Mouse (Mus musculus) embryonic facial prominence, embryonic 12.5 days (tissue): ENCODE results near the gene Smad5. TPM values are rescaled to one million over a fixed set of nuclear protein-coding genes. Genes with fewer than 3 reads are reported as not detected.
A peak's percentile ranks its signal among the peaks of the same experiment; 100 is the strongest.

Source experiments
- ATAC-seq: fragments of 200-750 bp; cut with Nextera tagmentation; 2 replicates; pipeline ENCODE4 v1.8.0; 2017; ENCODE audit not compliant: insufficient number of reproducible peaks, insufficient read depth, low FRiP score, low TSS enrichment
- H3K27ac ChIP-seq: fragments of 300-500 bp; sonication (generic); 2 replicates; pipeline ENCODE4 v1.5.1; 2016; ENCODE audit warnings: mild to moderate bottlenecking
- H3K27me3 ChIP-seq: fragments of 300-500 bp; sonication (generic); 2 replicates; pipeline ENCODE4 v1.6.1; 2016; ENCODE audit warnings: mild to moderate bottlenecking, moderate library complexity
- H3K36me3 ChIP-seq: fragments of 300-500 bp; sonication (generic); 2 replicates; pipeline ENCODE4 v1.6.1; 2016; ENCODE audit warnings: mild to moderate bottlenecking
- H3K4me1 ChIP-seq: fragments of 300-500 bp; sonication (generic); 2 replicates; pipeline ENCODE4 v1.6.1; 2016
- H3K4me2 ChIP-seq: fragments of 300-500 bp; sonication (generic); replicated peaks from 2 replicates; pipeline ENCODE4 v1.6.1; 2016; ENCODE audit warnings: mild to moderate bottlenecking, moderate library complexity
- H3K4me3 ChIP-seq: fragments of 300-500 bp; sonication (generic); 2 replicates; pipeline ENCODE4 v1.5.1; 2016; ENCODE audit warnings: mild to moderate bottlenecking
- H3K9ac ChIP-seq: fragments of 300-500 bp; sonication (generic); 2 replicates; pipeline ENCODE4 v1.6.1; 2016; ENCODE audit warnings: mild to moderate bottlenecking, moderate library complexity
- H3K9me3 ChIP-seq: fragments of 300-500 bp; sonication (generic); 2 replicates; pipeline ENCODE4 v1.6.1; 2016; ENCODE audit warnings: mild to moderate bottlenecking, moderate library complexity
- whole genome bisulfite sequencing: fragments of 180-500 bp; shearing (Covaris S2); methylation state at CpG from one replicate; pipeline ENCODE4 v1.1.7; 2016; 5-methylcytosine and 5-hydroxymethylcytosine counted together
- polyA plus RNA-seq: library from polyadenylated mRNA; unstranded; fragments of >200 nt; fragmentation: Nextera tagmentation; extraction: Ambion mirVana; gene quantifications from 2 replicates; pipeline ENCODE4 v1.2.1, GENCODE M21; 2016

Smad5 gene
- polyA plus RNA-seq, 1 experiment from 2014 or later: 46.0 TPM

- no peaks in the 10 kb centered on the region for H3K27me3 ChIP-seq
- WGBS: 84% methylated on average over 4 of the region's 4 CpGs
- no peaks in the 10 kb centered on the region for H3K36me3 ChIP-seq
- H3K4me2 ChIP-seq: no peak overlapping the region
- no peak overlapping the region for H3K4me3 ChIP-seq
- peaks cover 9% of the 10 kb centered on the region for H3K4me1 ChIP-seq
- ATAC-seq: no peak
- H3K9ac ChIP-seq: no peak overlapping the region
- no peak overlapping the region for H3K27ac ChIP-seq
- H3K9me3 ChIP-seq: no peaks in the 10 kb centered on the region
Measured at GRCm38 (mm10) chr13:56681924-56682323, 20.9 kb upstream of the Smad5 start.

GRCm38 (mm10) chr13:56682326-56682725, 20.5 kb upstream of the Smad5 start:
- H3K4me2 ChIP-seq: no peak overlapping the region
- no peak overlapping the region for H3K27ac ChIP-seq
- H3K4me3 ChIP-seq: no peak overlapping the region
- H3K9me3 ChIP-seq: no peaks in the 10 kb centered on the region
- no peaks in the 10 kb centered on the region for H3K27me3 ChIP-seq
- no peak overlapping the region for H3K9ac ChIP-seq
- peaks cover 9% of the 10 kb centered on the region for H3K4me1 ChIP-seq
- WGBS: 85% methylated on average over 17 of the region's 17 CpGs
- no peaks in the 10 kb centered on the region for H3K36me3 ChIP-seq
- no peak for ATAC-seq

- no peak overlapping the region for H3K27ac ChIP-seq
- H3K9me3 ChIP-seq: no peaks in the 10 kb centered on the region
- H3K4me3 ChIP-seq: no peak overlapping the region
- H3K27me3 ChIP-seq: no peaks in the 10 kb centered on the region
- no peak for ATAC-seq
- no peak overlapping the region for H3K9ac ChIP-seq
- H3K36me3 ChIP-seq: no peaks in the 10 kb centered on the region
- no peak overlapping the region for H3K4me2 ChIP-seq
- H3K4me1 ChIP-seq: peaks cover 7% of the 10 kb centered on the region
- 89% methylated on average over 7 of the region's 7 CpGs for WGBS
Measured at GRCm38 (mm10) chr13:56683306-56683705, 19.5 kb upstream of the Smad5 start.

GRCm38 (mm10) chr13:56692011-56692410, 10.8 kb upstream of the Smad5 start:
- Histone ChIP-seq H3K4me3 (no peak overlapping the region), H3K36me3 (no peaks in the 10 kb centered on the region), H3K27me3 (no peaks in the 10 kb centered on the region), H3K4me2 (no peak overlapping the region), H3K9ac (no peak overlapping the region), H3K9me3 (no peaks in the 10 kb centered on the region), H3K27ac (no peak overlapping the region), H3K4me1 (peaks cover 9% of the 10 kb centered on the region)
- WGBS: 51% methylated on average over 7 of the region's 7 CpGs
- no peak for ATAC-seq

- Histone ChIP-seq H3K4me2 (no peak overlapping the region), H3K27me3 (no peaks in the 10 kb centered on the region), H3K36me3 (no peaks in the 10 kb centered on the region), H3K4me1 (peaks cover 16% of the 10 kb centered on the region), H3K9me3 (no peaks in the 10 kb centered on the region), H3K27ac (no peak overlapping the region), H3K4me3 (no peak overlapping the region), H3K9ac (no peak overlapping the region)
- ATAC-seq: no peak
- 91% methylated on average over 6 of the region's 6 CpGs for WGBS
Measured at GRCm38 (mm10) chr13:56692644-56693043, 10.2 kb upstream of the Smad5 start.

GRCm38 (mm10) chr13:56695701-56696100, 7.1 kb upstream of the Smad5 start:
- WGBS: 83% methylated on average over 5 of the region's 5 CpGs
- H3K4me3 ChIP-seq: no peak overlapping the region
- H3K9me3 ChIP-seq: no peaks in the 10 kb centered on the region
- ATAC-seq: no peak
- H3K4me2 ChIP-seq: no peak overlapping the region
- H3K27me3 ChIP-seq: no peaks in the 10 kb centered on the region
- H3K4me1 ChIP-seq: peaks cover 31% of the 10 kb centered on the region
- H3K36me3 ChIP-seq: no peaks in the 10 kb centered on the region
- no peak overlapping the region for H3K27ac ChIP-seq
- H3K9ac ChIP-seq: no peak overlapping the region

- WGBS: 69% methylated on average over 5 of the region's 5 CpGs
- H3K9me3 ChIP-seq: no peaks in the 10 kb centered on the region
- 0 out of 2 replicates have a peak overlapping the region, but pooled peaks have one; percentile 42 for H3K27ac ChIP-seq
- no peak overlapping the region for H3K9ac ChIP-seq
- H3K27me3 ChIP-seq: no peaks in the 10 kb centered on the region
- no peaks in the 10 kb centered on the region for H3K36me3 ChIP-seq
- peaks cover 34% of the 10 kb centered on the region for H3K4me1 ChIP-seq
- no peak overlapping the region for H3K4me2 ChIP-seq
- ATAC-seq: no peak
- H3K4me3 ChIP-seq: no peak overlapping the region
Measured at GRCm38 (mm10) chr13:56696699-56697098, 6.1 kb upstream of the Smad5 start.

DNA sequence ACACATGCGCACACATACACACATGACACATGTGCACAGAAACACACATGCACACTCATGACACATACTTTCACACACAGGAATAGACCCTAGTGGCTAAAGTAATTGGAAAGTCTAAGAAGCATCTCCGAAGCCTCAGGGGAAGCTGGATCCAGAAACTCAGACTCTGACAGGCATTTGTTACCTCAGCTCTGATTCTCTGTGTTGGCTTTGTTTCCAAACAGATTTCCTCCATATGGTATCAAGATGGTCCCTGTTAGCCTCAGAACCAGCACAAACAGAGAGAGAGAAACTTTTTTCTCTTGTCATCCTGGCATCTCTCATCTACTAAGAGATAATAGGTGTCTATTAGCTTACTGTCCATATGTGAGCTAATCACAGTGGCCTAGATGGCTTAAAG, 5.6 kb upstream of the Smad5 start:
- no peak overlapping the region for H3K4me3 ChIP-seq
- no peaks in the 10 kb centered on the region for H3K9me3 ChIP-seq
- peaks cover 38% of the 10 kb centered on the region for H3K4me1 ChIP-seq
- H3K9ac ChIP-seq: no peak overlapping the region
- WGBS: 80% methylated on average over 2 of the region's 2 CpGs
- H3K36me3 ChIP-seq: no peaks in the 10 kb centered on the region
- H3K4me2 ChIP-seq: no peak overlapping the region
- no peaks in the 10 kb centered on the region for H3K27me3 ChIP-seq
- no peak for ATAC-seq
- H3K27ac ChIP-seq: peak overlapping the region; percentile 72

GRCm38 (mm10) chr13:56698391-56698790, 4.4 kb upstream of the Smad5 start:
- 0 out of 2 replicates have a peak overlapping the region, but pooled peaks have one; percentile 8 for H3K4me2 ChIP-seq
- no peaks in the 10 kb centered on the region for H3K9me3 ChIP-seq
- H3K4me3 ChIP-seq: no peak overlapping the region
- H3K9ac ChIP-seq: no peak overlapping the region
- no peaks in the 10 kb centered on the region for H3K36me3 ChIP-seq
- H3K27ac ChIP-seq: peak overlapping the region; percentile 72
- WGBS: 12% methylated on average over 9 of the region's 9 CpGs
- H3K27me3 ChIP-seq: no peaks in the 10 kb centered on the region
- ATAC-seq: no peak
- peaks cover 38% of the 10 kb centered on the region for H3K4me1 ChIP-seq

DNA sequence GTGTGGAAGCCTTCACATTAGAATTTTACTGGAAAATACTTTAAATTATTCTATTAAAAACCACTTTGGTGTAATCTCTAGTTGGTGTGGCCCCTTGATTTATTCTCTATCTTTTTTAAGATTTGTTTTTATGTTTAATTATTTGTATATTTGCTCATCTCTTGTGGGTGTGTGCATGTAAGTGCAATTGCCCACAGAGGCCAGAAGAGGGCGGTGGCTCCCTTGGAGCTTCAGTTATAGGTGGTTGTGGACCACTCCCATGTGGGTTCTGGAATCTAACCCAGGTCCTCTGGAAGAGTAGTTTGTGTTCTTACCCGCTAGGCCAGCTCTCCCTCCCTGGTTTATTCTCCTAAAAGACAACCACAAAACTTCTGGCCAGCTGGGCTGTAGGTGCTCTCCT, 3.4 kb upstream of the Smad5 start:
- ATAC-seq: no peak
- WGBS: 88% methylated on average over 2 of the region's 2 CpGs
- no peaks in the 10 kb centered on the region for H3K27me3 ChIP-seq
- H3K27ac ChIP-seq: no peak overlapping the region
- H3K4me1 ChIP-seq: peaks cover 41% of the 10 kb centered on the region
- no peaks in the 10 kb centered on the region for H3K36me3 ChIP-seq
- H3K9ac ChIP-seq: no peak overlapping the region
- H3K4me3 ChIP-seq: no peak overlapping the region
- no peaks in the 10 kb centered on the region for H3K9me3 ChIP-seq
- no peak overlapping the region for H3K4me2 ChIP-seq

DNA sequence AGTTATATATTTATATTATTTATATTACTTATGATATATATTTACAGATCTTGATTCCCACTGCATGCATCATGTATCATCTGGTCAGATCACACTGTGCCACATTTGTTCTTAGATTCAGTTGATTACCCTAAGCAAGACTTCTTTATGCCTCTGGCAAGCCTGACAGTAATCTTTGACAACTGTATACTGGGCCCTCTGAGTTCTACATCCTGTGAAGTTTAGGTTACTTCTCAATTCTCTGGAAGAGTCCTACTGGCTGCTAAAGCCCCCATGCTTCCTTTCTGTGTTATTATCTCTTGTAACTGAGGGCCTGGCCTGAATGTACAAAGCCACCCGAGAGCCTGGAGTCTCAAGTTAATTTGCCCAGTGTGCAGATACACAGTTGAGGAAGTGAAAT, 1.8 kb upstream of the Smad5 start:
- H3K9me3 ChIP-seq: no peaks in the 10 kb centered on the region
- H3K4me2 ChIP-seq: no peak overlapping the region
- peaks cover 54% of the 10 kb centered on the region for H3K4me1 ChIP-seq
- H3K4me3 ChIP-seq: no peak overlapping the region
- H3K36me3 ChIP-seq: no peaks in the 10 kb centered on the region
- WGBS: 34% methylated on average over 1 of the region's 1 CpGs
- ATAC-seq: no peak
- no peak overlapping the region for H3K9ac ChIP-seq
- no peak overlapping the region for H3K27ac ChIP-seq
- no peaks in the 10 kb centered on the region for H3K27me3 ChIP-seq

GRCm38 (mm10) chr13:56701924-56702323, 886 bp upstream of the Smad5 start:
- Histone ChIP-seq H3K4me2 (peak overlapping the region; percentile 64; the same call in 1 of the 2 replicates), H3K4me3 (no peak overlapping the region), H3K9me3 (no peaks in the 10 kb centered on the region), H3K27ac (no peak overlapping the region), H3K4me1 (peaks cover 50% of the 10 kb centered on the region), H3K9ac (no peak overlapping the region), H3K36me3 (no peaks in the 10 kb centered on the region), H3K27me3 (no peaks in the 10 kb centered on the region)
- 51% methylated on average over 10 of the region's 10 CpGs for WGBS
- no peak for ATAC-seq
